Mouse (Mus musculus): ENCODE results near the gene Fxyd6. TPM values are rescaled to one million over a fixed set of nuclear protein-coding genes. Genes with fewer than 3 reads are reported as not detected.

Gene Fxyd6
- total RNA-seq, 2 experiments from 2014 or later = 110 to 129 TPM

DNA sequence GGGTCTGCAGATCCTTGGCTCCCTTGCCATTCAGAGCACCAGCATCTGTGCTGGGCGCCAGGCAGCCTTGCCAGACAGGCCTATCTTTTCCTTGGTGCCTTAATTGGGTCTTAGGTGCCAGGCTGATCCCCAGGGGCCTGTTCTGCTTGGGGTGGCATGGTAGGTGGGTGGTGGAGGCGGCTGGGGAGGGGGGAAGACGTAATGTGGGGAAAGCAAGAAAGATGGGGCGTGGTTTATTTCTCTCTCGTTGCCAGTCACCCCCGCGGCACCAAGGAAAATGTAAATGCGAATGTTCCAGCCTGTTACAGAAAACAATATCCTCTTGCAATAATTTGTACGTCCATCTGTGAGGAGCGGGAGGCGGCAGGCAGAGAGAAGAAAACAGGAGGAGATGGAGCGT lies 62.7 kb downstream of the Fxyd6 start:
- DNase-seq (ENCODE audit: low spot score in 2 of 2) = peak; percentile 51 to 62
- intact Hi-C loops (cut with DNase I) = loop anchor here (5.0 kb wide), 2 partner anchors 35 to 105 kb away; no protein-coding TSS in a partner anchor

DNA sequence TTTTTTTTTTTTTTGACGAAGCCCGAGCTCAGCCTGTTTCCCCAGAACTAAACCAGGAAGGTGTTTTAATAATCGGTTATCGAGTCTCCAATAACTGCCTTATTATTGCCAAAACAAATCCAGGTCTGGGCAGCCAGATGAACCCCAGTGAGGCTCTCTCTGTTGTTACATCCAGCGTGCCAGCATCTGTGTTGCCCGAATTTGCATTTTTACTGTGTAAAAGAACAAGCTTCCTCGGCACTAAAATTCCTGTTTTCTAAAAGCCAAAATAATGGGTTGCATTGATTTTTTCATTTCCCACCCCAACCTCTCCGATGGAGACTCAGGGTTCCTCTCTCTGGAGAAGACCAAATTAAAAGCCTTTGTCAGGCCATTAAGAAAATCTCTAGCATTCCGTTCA lies 63.1 kb downstream of the Fxyd6 start:
- intact Hi-C loops (cut with DNase I) = loop anchor here (5.0 kb wide), 2 partner anchors 34 to 104 kb away; no protein-coding TSS in a partner anchor
- no peak for DNase-seq (ENCODE audit: low spot score in 2 of 2)

DNA sequence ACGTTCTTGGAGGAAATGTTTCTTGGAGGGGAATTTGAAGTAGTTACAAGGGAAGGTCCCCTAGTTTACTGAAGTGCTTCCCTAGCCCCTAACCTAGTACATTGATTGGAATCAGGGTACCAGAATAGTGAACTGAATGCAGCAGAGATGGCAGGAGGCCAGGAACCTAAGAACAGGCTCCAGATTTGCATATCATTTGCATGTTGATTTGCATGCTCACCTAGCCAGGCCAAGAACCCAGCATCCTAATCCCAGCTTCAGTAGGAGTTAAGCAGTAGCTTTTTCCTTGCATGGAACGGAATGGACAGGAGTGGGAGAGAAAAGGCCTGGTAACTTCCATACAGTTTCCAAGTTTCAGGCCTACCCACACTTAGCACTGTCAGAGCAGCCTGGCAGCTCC lies 64.2 kb downstream of the Fxyd6 start:
- intact Hi-C loops (cut with DNase I) = loop anchor here (5.0 kb wide), 2 partner anchors 33 to 103 kb away; no protein-coding TSS in a partner anchor
- DNase-seq (ENCODE audit: low spot score in 2 of 2) = peak in 1 of 2 experiments; percentile 23

DNA sequence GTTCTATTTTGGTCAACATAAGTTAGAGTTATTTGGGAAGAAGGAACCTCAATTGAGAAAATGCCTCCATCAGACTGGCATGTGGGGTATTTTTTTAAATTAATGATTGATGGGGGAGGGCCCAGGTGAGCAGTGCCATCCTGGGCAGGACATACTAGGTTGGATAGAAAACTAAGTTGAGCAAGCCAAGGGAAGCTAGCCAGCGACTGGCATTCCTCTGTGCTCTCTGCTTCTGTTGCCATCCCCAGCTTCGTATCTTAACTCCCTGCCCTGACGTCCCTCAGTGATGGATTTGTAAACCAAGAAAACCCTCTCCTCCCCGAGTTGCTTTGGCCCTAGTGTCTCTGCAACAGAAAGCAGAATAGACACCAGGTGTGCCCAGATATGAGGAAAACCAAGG lies 69.0 kb downstream of the Fxyd6 start:
- intact Hi-C loops (cut with DNase I) = no loop called here
- no peak for DNase-seq (ENCODE audit: low spot score in 2 of 2)

DNA sequence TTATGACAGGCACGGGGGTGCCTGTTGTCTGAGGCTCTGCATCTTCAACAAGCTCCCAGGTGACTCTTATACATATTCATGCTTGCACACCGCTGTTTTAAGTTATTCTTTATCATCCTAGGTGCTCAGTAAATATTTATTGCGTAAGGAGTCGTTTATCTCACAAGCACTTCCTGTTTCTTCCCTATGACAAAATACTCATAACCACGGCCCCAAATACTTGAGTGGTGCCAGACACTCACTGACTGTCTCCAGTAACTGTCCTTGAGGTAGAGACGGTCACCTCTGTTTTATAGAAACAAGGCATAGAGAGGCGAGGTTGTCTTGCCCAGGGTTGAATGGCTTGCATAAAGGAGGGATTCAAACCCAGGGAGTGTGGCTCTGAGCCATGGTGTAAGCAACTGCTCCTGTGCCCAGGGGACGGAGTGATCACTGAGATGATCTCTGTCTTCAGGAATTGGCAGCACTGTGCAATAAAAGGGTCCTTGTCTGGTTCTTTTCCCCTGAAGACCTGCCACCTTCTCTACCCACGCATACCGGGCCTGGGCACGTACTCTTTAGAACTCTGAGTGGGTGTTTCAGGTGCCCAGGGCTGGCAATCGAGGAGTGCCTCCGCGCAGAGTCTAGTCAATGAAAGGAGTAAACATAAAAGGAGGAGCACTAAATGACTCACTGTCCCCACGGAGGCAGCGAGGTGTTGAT lies 70.2 kb downstream of the Fxyd6 start:
- intact Hi-C loops (cut with DNase I) = no loop called here
- DNase-seq (ENCODE audit: low spot score in 2 of 2) = no peak

DNA sequence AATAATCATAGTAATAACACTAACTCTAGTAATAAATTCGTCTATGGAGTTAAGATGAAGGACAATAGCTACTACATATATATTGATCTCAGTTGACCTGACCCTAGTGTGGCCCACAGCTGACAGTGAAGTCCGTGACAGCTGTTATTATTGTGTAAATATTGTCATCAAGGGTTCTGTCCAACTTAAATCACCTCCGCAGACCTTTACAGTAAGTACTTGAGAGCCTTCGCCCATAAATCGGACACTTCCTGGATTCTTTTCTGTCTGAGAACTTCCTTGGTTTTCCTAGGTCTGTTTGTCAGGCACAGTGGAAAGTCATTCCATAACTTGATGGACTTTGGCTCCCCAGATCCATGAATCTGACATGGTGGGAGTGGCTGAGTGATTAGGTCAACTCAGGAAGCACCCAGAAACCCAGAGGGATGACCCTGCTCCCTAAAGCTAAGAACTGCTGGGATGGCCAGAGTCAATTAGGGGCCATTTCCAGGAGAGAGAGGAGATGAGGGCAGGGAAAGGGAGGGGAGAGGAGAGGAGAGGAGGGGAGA lies 74.3 kb downstream of the Fxyd6 start:
- intact Hi-C loops (cut with DNase I) = no loop called here
- no peak for DNase-seq (ENCODE audit: low spot score in 2 of 2)

Other genes starting within 250 kb of the Fxyd6 start
- gene Scn4b, start 231.8 kb upstream of the Fxyd6 start, total RNA-seq (2021) = 10 to 100 TPM; 68.8 to 73.4 TPM
- 1 to 10 TPM; 1.0 to 1.2 TPM for gene BC049352, start 188.2 kb upstream of the Fxyd6 start, total RNA-seq (2021)
- gene Tmprss4, start 166.1 kb upstream of the Fxyd6 start, total RNA-seq (2021) = under 1 TPM; 0.18 to 0.20 TPM
- gene Il10ra, start 101.0 kb upstream of the Fxyd6 start, total RNA-seq (2021) = 1 to 10 TPM; 2.9 to 3.9 TPM
- not detected for gene Tmprss13, start 51.1 kb upstream of the Fxyd6 start, total RNA-seq (2021)
- 1 to 10 TPM; 5.7 to 5.8 TPM for gene Fxyd2, start 29.5 kb downstream of the Fxyd6 start, total RNA-seq (2021)
- 10 to 100 TPM; 42.5 to 64.6 TPM for gene Dscaml1, start 56.4 kb downstream of the Fxyd6 start, total RNA-seq (2021)